Mouse (Mus musculus): ENCODE measurements at regions not wholly inside any gene's neighbourhood (a gene's known extent, or its start where the extent isn't known, plus 50 kb on each side); places are given as distances from the start of the nearest gene placed in this dataset.
A peak's percentile ranks its signal among the peaks of the same experiment; 100 is the strongest.

GRCm38 (mm10) chr1:92369972-92370371, 103.7 kb downstream of the Ndufa10 start:
- no peak for TF ChIP-seq CTCF (IDR thresholded peaks at IDR 0.05; ENCODE audit: insufficient read depth, low read depth, low read length)
- TF ChIP-seq POLR2A (IDR thresholded peaks at IDR 0.05; ENCODE audit: insufficient read depth, low read depth, low read length), result no peak
- H3K4me3 ChIP-seq (ENCODE audit: insufficient read depth, low read depth, low read length), result no peak overlapping the region
- no peak overlapping the region for H3K27ac ChIP-seq (ENCODE audit: insufficient read depth, low read depth, low read length)
- H3K4me1 ChIP-seq (ENCODE audit: control insufficient read depth, insufficient read depth, low read length), result peaks cover 36% of the 10 kb centered on the region
- 63% methylated on average over 5 of the region's 5 CpGs for WGBS

GRCm38 (mm10) chr1:92366249-92366648, 107.4 kb downstream of the Ndufa10 start:
- Histone ChIP-seq H3K27ac (ENCODE audit: insufficient read depth, low read depth, low read length) (no peak overlapping the region), H3K4me3 (ENCODE audit: insufficient read depth, low read depth, low read length) (no peak overlapping the region), H3K4me1 (ENCODE audit: control insufficient read depth, insufficient read depth, low read length) (peaks cover 16% of the 10 kb centered on the region)
- no peak for TF ChIP-seq CTCF (IDR thresholded peaks at IDR 0.05; ENCODE audit: insufficient read depth, low read depth, low read length)
- no peak for TF ChIP-seq POLR2A (IDR thresholded peaks at IDR 0.05; ENCODE audit: insufficient read depth, low read depth, low read length)
- 87% methylated on average over 5 of the region's 5 CpGs for WGBS

GRCm38 (mm10) chr1:92365366-92366075, 108.1 kb downstream of the Ndufa10 start:
- Histone ChIP-seq H3K27ac (ENCODE audit: insufficient read depth, low read depth, low read length) (no peak overlapping the region), H3K4me3 (ENCODE audit: insufficient read depth, low read depth, low read length) (no peak overlapping the region), H3K4me1 (ENCODE audit: control insufficient read depth, insufficient read depth, low read length) (peaks cover 16% of the 10 kb centered on the region)
- WGBS, result 85% methylated on average over 4 of the region's 4 CpGs
- no peak for TF ChIP-seq CTCF (IDR thresholded peaks at IDR 0.05; ENCODE audit: insufficient read depth, low read depth, low read length)
- no peak for TF ChIP-seq POLR2A (IDR thresholded peaks at IDR 0.05; ENCODE audit: insufficient read depth, low read depth, low read length)

- 44% methylated on average over 7 of the region's 7 CpGs for WGBS
- Histone ChIP-seq H3K27ac (ENCODE audit: insufficient read depth, low read depth, low read length) (0 out of 2 replicates have a peak overlapping the region, but pooled peaks have one; percentile 12), H3K4me1 (ENCODE audit: control insufficient read depth, insufficient read depth, low read length) (peaks cover 19% of the 10 kb centered on the region), H3K4me3 (ENCODE audit: insufficient read depth, low read depth, low read length) (no peak overlapping the region)
- TF ChIP-seq POLR2A (IDR thresholded peaks at IDR 0.05; ENCODE audit: insufficient read depth, low read depth, low read length), result no peak
- TF ChIP-seq CTCF (IDR thresholded peaks at IDR 0.05; ENCODE audit: insufficient read depth, low read depth, low read length), result no peak
These were observed 112.0 kb downstream of the Ndufa10 start for GRCm38 (mm10) chr1:92361677-92362076.

DNA sequence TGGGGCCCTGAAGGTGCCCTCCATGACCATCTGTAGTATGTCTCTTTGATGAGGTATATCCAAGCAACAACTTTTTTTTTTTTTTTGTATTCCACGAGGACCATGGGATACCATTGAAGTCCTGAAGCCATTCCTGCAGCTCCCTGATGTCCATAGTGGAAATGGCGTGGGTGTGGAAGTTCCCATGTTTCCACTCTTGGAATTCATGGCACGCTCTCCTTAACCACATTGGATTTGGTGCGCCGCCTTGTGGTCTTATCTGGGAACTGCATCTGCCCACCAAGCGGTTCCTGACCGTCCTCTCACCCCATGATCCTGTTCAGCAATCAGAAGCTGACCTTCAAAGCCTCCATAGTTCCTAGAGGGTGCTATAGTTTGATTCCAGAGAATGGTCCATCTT, 113.4 kb downstream of the Ndufa10 start:
- H3K4me1 ChIP-seq (ENCODE audit: control insufficient read depth, insufficient read depth, low read length), result peaks cover 19% of the 10 kb centered on the region
- no peak overlapping the region for H3K4me3 ChIP-seq (ENCODE audit: insufficient read depth, low read depth, low read length)
- no peak for TF ChIP-seq POLR2A (IDR thresholded peaks at IDR 0.05; ENCODE audit: insufficient read depth, low read depth, low read length)
- TF ChIP-seq CTCF (IDR thresholded peaks at IDR 0.05; ENCODE audit: insufficient read depth, low read depth, low read length), result peak; percentile 84
- H3K27ac ChIP-seq (ENCODE audit: insufficient read depth, low read depth, low read length), result no peak overlapping the region
- 10% methylated on average over 7 of the region's 7 CpGs for WGBS

GRCm38 (mm10) chr1:92359473-92359872, 114.2 kb downstream of the Ndufa10 start:
- Histone ChIP-seq H3K4me3 (ENCODE audit: insufficient read depth, low read depth, low read length) (no peak overlapping the region), H3K4me1 (ENCODE audit: control insufficient read depth, insufficient read depth, low read length) (peaks cover 19% of the 10 kb centered on the region), H3K27ac (ENCODE audit: insufficient read depth, low read depth, low read length) (no peak overlapping the region)
- 89% methylated on average over 2 of the region's 2 CpGs for WGBS
- TF ChIP-seq POLR2A (IDR thresholded peaks at IDR 0.05; ENCODE audit: insufficient read depth, low read depth, low read length) (no peak), CTCF (IDR thresholded peaks at IDR 0.05; ENCODE audit: insufficient read depth, low read depth, low read length) (no peak)

GRCm38 (mm10) chr1:92358758-92359287, 114.8 kb downstream of the Ndufa10 start:
- Histone ChIP-seq H3K4me1 (ENCODE audit: control insufficient read depth, insufficient read depth, low read length) (peaks cover 19% of the 10 kb centered on the region), H3K27ac (ENCODE audit: insufficient read depth, low read depth, low read length) (no peak overlapping the region), H3K4me3 (ENCODE audit: insufficient read depth, low read depth, low read length) (no peak overlapping the region)
- WGBS, result 68% methylated on average over 8 of the region's 8 CpGs
- no peak for TF ChIP-seq POLR2A (IDR thresholded peaks at IDR 0.05; ENCODE audit: insufficient read depth, low read depth, low read length)
- TF ChIP-seq CTCF (IDR thresholded peaks at IDR 0.05; ENCODE audit: insufficient read depth, low read depth, low read length), result no peak

DNA sequence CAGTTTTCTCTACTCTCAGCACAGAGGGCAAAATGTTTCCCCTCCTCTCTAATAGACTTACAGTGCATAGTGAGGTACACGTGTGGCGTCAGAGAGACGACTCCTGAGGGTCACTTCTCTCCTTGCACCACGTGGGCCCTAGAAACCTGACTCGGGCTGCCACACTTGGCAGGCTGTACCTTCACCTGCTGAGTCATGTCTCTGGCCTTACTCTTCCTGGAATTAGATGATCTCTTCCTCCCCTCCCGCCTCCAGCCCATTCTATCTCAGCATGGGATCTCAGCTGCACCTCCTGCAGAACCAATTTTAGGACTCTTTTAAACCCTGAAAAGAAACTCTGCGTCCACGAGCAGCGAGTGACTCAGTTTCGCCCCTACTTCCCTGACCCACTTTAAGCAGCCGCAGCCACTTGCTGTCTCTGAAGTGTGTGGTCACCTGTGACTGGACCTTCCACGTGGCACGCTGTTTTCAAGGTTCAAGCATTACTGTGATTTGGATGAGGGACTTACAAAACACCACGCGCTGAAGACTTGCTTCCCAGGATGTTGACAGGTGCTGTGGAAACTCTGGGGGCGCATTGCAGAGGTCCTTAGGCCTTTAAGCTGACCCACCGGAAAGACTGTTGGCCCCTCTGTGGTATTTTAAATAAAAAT, 125.2 kb downstream of the Ndufa10 start:
- no peak overlapping the region for H3K4me3 ChIP-seq (ENCODE audit: insufficient read depth, low read depth, low read length)
- no peak for TF ChIP-seq POLR2A (IDR thresholded peaks at IDR 0.05; ENCODE audit: insufficient read depth, low read depth, low read length)
- TF ChIP-seq CTCF (IDR thresholded peaks at IDR 0.05; ENCODE audit: insufficient read depth, low read depth, low read length), result no peak
- 40% methylated on average over 17 of the region's 17 CpGs for WGBS
- peak overlapping the region; percentile 54; the same call in 1 of the 2 replicates for H3K27ac ChIP-seq (ENCODE audit: insufficient read depth, low read depth, low read length)
- peaks cover 14% of the 10 kb centered on the region for H3K4me1 ChIP-seq (ENCODE audit: control insufficient read depth, insufficient read depth, low read length)

GRCm38 (mm10) chr1:92347656-92348055, 126.0 kb downstream of the Ndufa10 start:
- Histone ChIP-seq H3K27ac (ENCODE audit: insufficient read depth, low read depth, low read length) (no peak overlapping the region), H3K4me1 (ENCODE audit: control insufficient read depth, insufficient read depth, low read length) (peaks cover 18% of the 10 kb centered on the region), H3K4me3 (ENCODE audit: insufficient read depth, low read depth, low read length) (no peak overlapping the region)
- 84% methylated on average over 9 of the region's 9 CpGs for WGBS
- TF ChIP-seq POLR2A (IDR thresholded peaks at IDR 0.05; ENCODE audit: insufficient read depth, low read depth, low read length), result no peak
- TF ChIP-seq CTCF (IDR thresholded peaks at IDR 0.05; ENCODE audit: insufficient read depth, low read depth, low read length), result no peak

Measured in olfactory bulb, adult 2 months (tissue).